Mouse (Mus musculus): ENCODE measurements at regions not wholly inside any gene's neighbourhood (a gene's known extent, or its start where the extent isn't known, plus 50 kb on each side); places are given as distances from the start of the nearest gene placed in this dataset.

DNA sequence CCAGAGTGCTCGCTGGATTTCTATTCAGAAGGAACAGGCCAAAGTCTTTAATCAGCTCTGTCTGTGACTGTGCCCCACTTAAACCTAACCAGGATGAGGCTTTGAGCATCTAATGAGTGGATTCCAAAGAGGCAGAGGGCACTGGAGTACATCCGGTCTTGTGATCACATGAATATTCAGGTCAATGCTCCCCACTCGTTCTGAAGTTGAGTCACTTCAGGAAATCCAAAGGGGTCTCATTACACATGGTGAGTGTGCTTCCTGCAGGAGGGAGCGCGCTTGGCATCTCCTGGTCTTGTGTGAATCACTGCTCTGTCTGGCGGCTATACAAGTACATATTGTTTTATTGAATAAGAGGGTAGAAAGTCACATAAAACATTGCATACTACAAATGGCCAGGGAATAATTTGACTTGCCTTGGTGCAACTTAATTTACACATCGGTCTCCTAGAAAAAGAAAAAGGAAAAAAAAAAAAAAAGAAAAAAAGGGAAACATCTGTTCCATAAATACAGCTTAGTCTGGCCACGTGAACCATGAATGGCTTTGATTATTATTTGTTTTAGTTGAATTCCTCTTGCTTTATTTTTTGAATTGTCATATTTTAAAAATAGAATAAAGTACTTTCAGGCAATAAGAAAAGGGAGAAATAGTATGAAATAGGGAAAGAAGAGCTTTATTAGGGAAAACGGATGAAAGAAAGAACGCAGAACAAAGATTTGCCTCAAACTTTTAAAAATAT lies 148.1 kb upstream of the Hmga2 start:
- ATAC-seq (replicated peaks; ENCODE audit: poor library complexity, severe bottlenecking) = no peak

- peak; percentile 90 for ATAC-seq (replicated peaks; ENCODE audit: poor library complexity, severe bottlenecking)
Measured at GRCm38 (mm10) chr10:120616406-120617015, 140.2 kb upstream of the Hmga2 start.

DNA sequence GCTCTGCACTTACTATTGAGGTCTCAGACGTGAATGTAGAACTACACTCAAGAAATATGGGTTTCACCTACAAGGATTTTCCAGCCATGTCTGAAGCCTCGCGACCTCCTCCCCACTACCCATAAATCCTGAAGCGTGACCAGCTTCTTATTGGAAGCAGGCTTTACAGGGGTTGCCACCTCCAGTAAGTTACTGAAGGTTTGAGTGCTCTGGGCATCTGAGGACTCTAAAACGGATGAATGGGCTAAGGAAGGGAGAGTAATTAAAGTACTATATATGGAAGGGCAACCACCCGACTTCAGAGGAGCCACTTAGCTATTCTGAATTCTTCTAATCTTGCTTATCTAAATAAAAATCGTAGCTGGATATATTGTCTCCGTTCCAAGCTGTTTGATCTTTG lies 136.1 kb upstream of the Hmga2 start:
- ATAC-seq (replicated peaks; ENCODE audit: poor library complexity, severe bottlenecking) = no peak

GRCm38 (mm10) chr10:120610076-120610475 lies 133.8 kb upstream of the Hmga2 start:
- ATAC-seq (replicated peaks; ENCODE audit: poor library complexity, severe bottlenecking) = no peak

- ATAC-seq (replicated peaks; ENCODE audit: poor library complexity, severe bottlenecking) = no peak
Measured at GRCm38 (mm10) chr10:120604506-120604905, 128.2 kb upstream of the Hmga2 start.

DNA sequence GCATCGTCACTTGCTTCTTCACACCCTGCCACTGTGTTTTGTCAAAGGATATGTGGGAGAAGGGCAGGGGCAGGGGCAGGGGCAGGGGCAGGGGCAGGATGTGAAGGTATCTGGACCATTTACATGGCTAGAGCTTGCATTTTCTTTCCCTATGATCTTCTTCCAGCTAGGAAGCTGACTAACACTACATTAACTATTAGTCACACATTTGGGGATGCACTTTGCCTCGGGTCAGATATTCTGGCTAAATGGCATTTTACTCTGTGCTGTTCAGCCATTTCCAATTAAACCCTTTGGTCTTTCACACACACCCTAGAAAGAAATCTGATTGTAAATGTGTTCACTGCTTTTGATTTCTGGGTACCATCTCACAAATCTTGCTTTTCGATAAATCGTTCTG lies 126.9 kb upstream of the Hmga2 start:
- no peak for ATAC-seq (replicated peaks; ENCODE audit: poor library complexity, severe bottlenecking)

GRCm38 (mm10) chr10:120600735-120601134 lies 124.5 kb upstream of the Hmga2 start:
- no peak for ATAC-seq (replicated peaks; ENCODE audit: poor library complexity, severe bottlenecking)

GRCm38 (mm10) chr10:120599551-120599950 lies 123.3 kb upstream of the Hmga2 start:
- no peak for ATAC-seq (replicated peaks; ENCODE audit: poor library complexity, severe bottlenecking)

GRCm38 (mm10) chr10:120597320-120597887 lies 121.1 kb upstream of the Hmga2 start:
- ATAC-seq (replicated peaks; ENCODE audit: poor library complexity, severe bottlenecking) = no peak

GRCm38 (mm10) chr10:120595145-120595544 lies 118.9 kb upstream of the Hmga2 start:
- ATAC-seq (replicated peaks; ENCODE audit: poor library complexity, severe bottlenecking) = no peak

- ATAC-seq (replicated peaks; ENCODE audit: poor library complexity, severe bottlenecking) = no peak
Measured at GRCm38 (mm10) chr10:120593876-120594275, 117.6 kb upstream of the Hmga2 start.

GRCm38 (mm10) chr10:120589659-120590058 lies 113.4 kb upstream of the Hmga2 start:
- ATAC-seq (replicated peaks; ENCODE audit: poor library complexity, severe bottlenecking) = no peak

DNA sequence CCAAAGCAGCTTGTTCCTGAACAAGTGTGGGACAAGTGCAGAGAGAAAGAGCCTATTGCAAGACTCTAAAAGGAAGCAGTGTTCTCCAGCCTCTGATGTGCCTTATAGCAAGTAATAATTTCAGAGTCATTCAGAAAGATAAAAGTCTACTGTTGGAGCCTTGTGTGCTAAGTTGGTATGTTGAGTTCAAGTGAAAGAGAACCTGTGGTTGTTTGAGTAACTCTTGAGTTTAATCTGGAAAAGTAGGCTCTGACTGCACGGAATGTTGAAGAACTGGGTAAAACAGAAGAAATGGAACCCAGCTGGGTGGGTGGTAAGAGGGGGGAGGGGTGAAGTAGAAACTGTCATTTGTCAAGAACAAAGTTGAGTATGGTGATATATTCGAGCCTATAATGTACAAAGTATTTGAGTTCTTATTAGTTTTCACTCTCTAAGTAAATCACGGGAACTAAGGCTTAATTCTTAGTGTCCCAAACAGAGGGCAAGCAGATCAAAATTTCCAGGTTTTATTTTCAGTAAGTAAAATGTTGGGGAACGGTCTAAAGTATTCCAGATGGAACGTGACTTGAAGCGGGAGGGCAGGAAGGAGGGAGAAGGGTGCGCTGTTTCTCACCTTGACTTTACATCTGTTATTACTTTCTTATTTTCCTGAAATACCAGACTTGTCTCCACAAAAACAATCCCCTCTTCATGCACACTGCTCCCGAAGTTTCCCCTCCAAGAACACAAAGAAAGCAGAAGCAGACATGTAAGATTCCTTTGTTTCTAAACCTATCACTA lies 111.8 kb upstream of the Hmga2 start:
- no peak for ATAC-seq (replicated peaks; ENCODE audit: poor library complexity, severe bottlenecking)

- peak; percentile 79 for ATAC-seq (replicated peaks; ENCODE audit: poor library complexity, severe bottlenecking)
Measured at GRCm38 (mm10) chr10:120587179-120587578, 110.9 kb upstream of the Hmga2 start.

GRCm38 (mm10) chr10:120582497-120582896 lies 106.2 kb upstream of the Hmga2 start:
- ATAC-seq (replicated peaks; ENCODE audit: poor library complexity, severe bottlenecking) = no peak

DNA sequence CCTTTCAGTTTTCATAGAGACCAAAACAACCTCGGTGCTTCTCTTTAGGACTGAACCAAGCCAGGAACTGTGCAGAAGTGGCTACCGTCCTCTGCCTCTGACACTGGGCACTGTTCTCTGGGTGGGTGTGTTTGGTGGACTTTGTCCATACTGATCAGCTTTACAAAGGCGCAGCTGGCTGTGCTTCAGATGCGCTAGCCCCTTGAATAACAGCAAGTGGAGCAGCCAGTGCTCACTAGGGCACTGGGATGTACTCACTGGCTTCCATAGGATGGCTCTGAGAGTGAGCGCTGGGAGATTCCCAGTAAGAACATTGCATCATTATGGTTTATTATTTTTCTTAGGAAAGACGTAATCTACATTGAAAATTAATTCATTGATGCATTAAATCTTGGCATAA lies 105.3 kb upstream of the Hmga2 start:
- ATAC-seq (replicated peaks; ENCODE audit: poor library complexity, severe bottlenecking) = no peak

GRCm38 (mm10) chr10:120576886-120577285 lies 100.6 kb upstream of the Hmga2 start:
- no peak for ATAC-seq (replicated peaks; ENCODE audit: poor library complexity, severe bottlenecking)

DNA sequence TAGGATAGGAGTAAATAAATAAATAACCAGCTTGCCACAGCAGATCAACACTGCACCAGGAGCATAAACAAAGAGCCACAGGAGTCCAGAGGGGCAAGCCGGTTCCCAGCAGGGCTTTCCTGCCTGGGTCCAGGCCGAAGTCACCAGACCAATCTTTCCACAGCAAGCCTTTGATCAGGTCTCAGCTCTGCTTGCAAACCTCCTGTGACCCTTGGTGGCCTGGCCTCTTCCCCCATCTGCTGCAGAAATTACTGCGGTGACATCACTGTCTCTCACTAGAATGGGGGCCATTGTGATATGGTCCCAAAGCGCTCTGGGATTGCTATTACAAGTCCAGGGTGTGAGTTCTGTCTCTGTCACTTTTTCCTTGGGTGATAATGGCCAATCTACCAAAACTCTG lies 99.9 kb upstream of the Hmga2 start:
- no peak for ATAC-seq (replicated peaks; ENCODE audit: poor library complexity, severe bottlenecking)

GRCm38 (mm10) chr10:120571340-120571739 lies 95.1 kb upstream of the Hmga2 start:
- no peak for ATAC-seq (replicated peaks; ENCODE audit: poor library complexity, severe bottlenecking)

DNA sequence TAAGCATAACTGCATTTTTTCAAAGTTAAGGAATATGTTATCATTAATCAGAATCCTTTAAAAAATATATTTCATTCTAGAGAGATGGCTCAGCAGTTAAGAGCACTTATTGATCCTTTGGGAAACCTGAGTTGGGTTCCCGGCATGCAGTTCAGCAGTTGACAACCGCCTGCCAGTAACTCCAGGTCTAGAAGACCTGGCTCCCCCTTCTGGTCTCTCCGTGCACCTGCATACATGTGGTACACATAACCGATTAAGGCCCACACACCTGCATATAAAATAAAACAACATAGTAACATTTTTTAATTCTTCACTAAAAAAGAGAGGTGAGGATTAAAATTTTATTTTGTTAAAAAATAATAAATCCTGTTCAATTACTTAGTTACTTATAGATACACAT lies 89.7 kb upstream of the Hmga2 start:
- ATAC-seq (replicated peaks; ENCODE audit: poor library complexity, severe bottlenecking) = no peak

GRCm38 (mm10) chr10:120564859-120565258 lies 88.6 kb upstream of the Hmga2 start:
- ATAC-seq (replicated peaks; ENCODE audit: poor library complexity, severe bottlenecking) = no peak

Data from granulocyte monocyte progenitor cell, adult 5-6 weeks (primary cell).